Mouse (Mus musculus): ENCODE measurements around the gene Prdm13. TPM values are rescaled to one million over a fixed set of nuclear protein-coding genes. Genes with fewer than 3 reads are reported as not detected.

The Prdm13 gene
- total RNA-seq, 2 experiments from 2014 or later = not detected

DNA sequence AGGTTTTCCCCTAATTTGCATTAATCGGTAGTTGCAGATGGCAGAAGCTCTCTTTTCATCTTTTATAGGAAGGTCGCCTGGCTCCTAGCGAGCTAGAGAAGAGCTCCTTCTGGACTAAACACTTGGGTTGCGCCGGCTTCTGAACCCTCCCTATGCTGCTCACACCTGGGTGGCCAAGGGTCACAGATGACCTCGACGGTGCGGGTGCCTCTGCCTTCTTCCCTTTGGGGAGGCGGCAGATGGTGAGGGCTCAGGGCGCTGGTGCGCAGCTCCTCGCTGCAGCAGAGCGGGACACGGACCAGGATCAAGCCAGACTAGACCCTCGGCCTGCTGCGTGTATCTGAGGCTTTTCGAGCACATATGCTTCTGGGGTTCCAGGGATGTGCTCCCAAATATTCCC lies 11.7 kb downstream of the Prdm13 start:
- DNase-seq (ENCODE audit: extremely low spot score in 1 of 2, low spot score in 2 of 2) = no peak
- Histone ChIP-seq H3K27ac (no peak overlapping the region), H3K4me3 (no peak overlapping the region)
- no peak for TF ChIP-seq CTCF (IDR thresholded peaks at IDR 0.05)
- intact Hi-C loops (cut with DNase I) = no loop called here

DNA sequence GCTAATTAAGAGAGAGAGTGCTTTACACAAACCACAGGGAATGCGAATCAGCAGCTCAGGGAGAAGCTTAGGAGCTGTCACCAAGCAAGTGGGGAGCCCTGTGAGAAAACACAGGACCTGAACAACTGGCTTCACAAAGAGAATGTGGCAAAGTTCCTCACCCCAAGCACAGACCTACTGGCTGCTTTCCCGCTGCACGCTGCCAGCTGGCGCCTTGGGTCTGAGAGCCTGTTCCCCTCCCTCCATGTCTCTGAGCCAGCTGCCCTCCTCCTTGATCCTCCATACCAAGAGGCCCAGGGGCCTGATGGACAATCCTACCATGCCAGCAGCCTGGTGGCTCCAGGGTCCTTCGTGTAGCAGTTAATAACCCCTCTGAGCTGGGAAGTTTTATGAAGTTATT lies 19.8 kb downstream of the Prdm13 start:
- no peak for DNase-seq (ENCODE audit: extremely low spot score in 1 of 2, low spot score in 2 of 2)
- intact Hi-C loops (cut with DNase I) = no loop called here
- Histone ChIP-seq H3K4me3 (no peak overlapping the region), H3K27ac (no peak overlapping the region)
- no peak for TF ChIP-seq CTCF (IDR thresholded peaks at IDR 0.05)

DNA sequence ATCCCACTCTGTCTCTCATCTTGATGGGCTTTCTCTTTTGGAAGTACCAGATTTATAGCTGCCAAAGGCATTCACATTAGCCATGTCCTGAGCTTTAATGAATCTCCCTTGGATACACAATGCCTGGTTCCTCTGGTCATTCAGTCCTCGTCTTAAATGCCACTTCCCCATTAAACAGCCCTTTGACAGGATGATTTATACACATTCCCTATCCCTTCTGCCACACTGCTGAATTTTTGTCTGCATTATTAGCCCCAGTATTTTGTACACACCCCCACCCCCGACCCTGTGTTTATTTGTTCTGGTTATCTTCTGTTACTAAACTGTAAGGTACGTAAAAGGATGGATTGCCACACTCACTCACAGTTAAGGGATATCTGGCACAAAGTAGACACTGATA lies 27.6 kb downstream of the Prdm13 start:
- Histone ChIP-seq H3K27ac (no peak overlapping the region), H3K4me3 (no peak overlapping the region)
- no peak for DNase-seq (ENCODE audit: extremely low spot score in 1 of 2, low spot score in 2 of 2)
- TF ChIP-seq CTCF (IDR thresholded peaks at IDR 0.05) = no peak
- intact Hi-C loops (cut with DNase I) = no loop called here

DNA sequence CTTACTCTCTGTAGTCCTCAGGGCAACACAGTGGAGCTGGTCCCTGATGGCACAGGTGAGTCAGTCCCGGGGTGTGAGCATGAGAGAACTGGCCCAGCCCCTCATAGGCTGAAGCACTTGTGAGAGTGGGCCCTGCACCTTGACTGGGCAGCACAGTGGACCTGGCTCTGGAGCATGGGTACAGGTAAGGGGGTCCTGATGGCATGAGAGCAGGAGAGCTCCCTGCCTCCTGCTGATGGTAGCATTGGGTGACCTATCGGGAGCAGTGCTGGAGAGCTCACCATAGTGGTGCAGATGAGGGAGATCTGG lies 56.5 kb downstream of the Prdm13 start:
- TF ChIP-seq CTCF (IDR thresholded peaks at IDR 0.05) = no peak
- intact Hi-C loops (cut with DNase I) = no loop called here
- Histone ChIP-seq H3K27ac (no peak overlapping the region), H3K4me3 (no peak overlapping the region)
- DNase-seq (ENCODE audit: extremely low spot score in 1 of 2, low spot score in 2 of 2) = no peak

DNA sequence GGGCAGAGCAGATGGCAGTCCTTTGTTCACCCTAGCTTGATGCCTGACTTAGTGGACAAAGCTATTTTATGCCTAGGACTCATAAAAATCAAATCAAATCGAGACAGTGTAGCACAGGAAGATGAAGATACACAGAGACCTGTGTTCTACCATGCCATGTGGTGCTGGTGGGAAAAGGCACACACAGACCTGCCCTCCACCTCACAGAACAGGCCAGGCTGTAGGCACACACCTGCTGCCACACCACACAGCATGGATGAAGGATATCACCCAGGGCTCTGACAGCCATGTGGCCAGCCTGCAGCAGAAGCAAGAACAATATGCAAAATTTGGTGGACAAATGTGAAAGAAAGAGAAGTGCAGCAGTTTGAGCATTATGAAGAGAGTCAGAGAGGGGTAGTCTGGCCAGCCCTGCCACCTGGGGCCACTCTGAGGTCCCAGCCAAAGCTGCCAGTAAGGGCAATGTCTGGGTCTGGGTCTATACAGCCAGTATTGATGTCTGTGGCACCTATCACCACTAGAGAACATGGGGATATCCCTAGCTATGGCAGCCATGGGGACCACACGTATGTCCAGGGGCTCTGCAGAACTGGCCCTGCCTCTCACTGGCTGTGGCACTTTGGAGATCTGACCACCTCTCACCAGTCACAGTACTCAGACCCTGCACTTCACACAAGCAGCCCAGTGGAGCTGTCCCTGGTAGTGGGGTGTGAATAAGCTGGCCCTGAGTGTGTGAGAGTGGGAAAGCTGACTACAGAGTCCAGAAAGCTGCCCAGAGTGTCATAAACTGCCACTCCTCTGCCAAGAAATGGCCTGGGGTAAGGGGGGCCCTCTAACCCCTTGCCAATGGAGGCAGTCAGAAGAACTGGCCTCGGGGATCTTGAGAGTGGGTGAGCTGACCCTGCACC lies 57.1 kb downstream of the Prdm13 start:
- no peak for DNase-seq (ENCODE audit: extremely low spot score in 1 of 2, low spot score in 2 of 2)
- H3K27ac ChIP-seq = no peak overlapping the region
- TF ChIP-seq CTCF (IDR thresholded peaks at IDR 0.05) = no peak
- no peak overlapping the region for H3K4me3 ChIP-seq
- intact Hi-C loops (cut with DNase I) = no loop called here

Other genes starting within 250 kb of the Prdm13 start
- gene Ccnc, start 41.7 kb upstream of the Prdm13 start, total RNA-seq (2021) = 10 to 100 TPM; 31.7 to 35.2 TPM
- gene Usp45, start 81.2 kb upstream of the Prdm13 start, total RNA-seq (2021) = 10 to 100 TPM; 44.4 to 49.2 TPM
- 10 to 100 TPM; 22.8 to 24.8 TPM for gene Tstd3, start 81.2 kb upstream of the Prdm13 start, total RNA-seq (2021)
- gene Pnisr, start 161.6 kb upstream of the Prdm13 start, total RNA-seq (2021) = 100 to 1,000 TPM; 217 to 223 TPM
- gene Coq3, start 193.7 kb upstream of the Prdm13 start, total RNA-seq (2021) = 10 to 100 TPM; 10.8 to 12.8 TPM
- gene Faxc, start 245.4 kb upstream of the Prdm13 start, total RNA-seq (2021) = 10 to 100 TPM; 69.5 to 75.5 TPM